29 mouse cellular contexts compared by ENCODE assay signal in genomic region chr11:44661875-44662274, GRCm38 (mm10).
"Had no signal": no experiment of that assay in that cellular context is flagged by ENCODE, and none has a peak within 500 bp of the region (broad histone marks: within the 10 kb centered on the region; RNA-seq: fewer than 3 reads in every experiment).

No protein-coding gene starts in this region.

- DNase-seq: left cerebral cortex, postnatal 4 days; liver; liver, embryonic 13.5 days; liver, postnatal 0 days; lung, adult 18-20 months; lung, adult 2 months; lung, embryonic 14.5 days; lung, postnatal 10 days; lung, postnatal 14 days; lung, postnatal 36 days; lung, postnatal 4 days; midbrain, embryonic 14.5 days had no signal

- H3K9ac ChIP-seq: limb, embryonic 12.5 days; limb, embryonic 13.5 days; limb, embryonic 15.5 days; liver, embryonic 12.5 days; liver, embryonic 13.5 days; liver, embryonic 14.5 days; liver, embryonic 15.5 days; liver, postnatal 0 days; lung, embryonic 14.5 days; lung, embryonic 15.5 days; midbrain, embryonic 12.5 days; midbrain, embryonic 13.5 days; midbrain, embryonic 15.5 days had no signal

- H3K9me3 ChIP-seq: limb, embryonic 10.5 days; limb, embryonic 12.5 days; limb, embryonic 13.5 days; limb, embryonic 15.5 days; liver, embryonic 12.5 days; liver, embryonic 13.5 days; liver, embryonic 15.5 days; lung, embryonic 15.5 days; megakaryocyte, embryonic 14.5 days; midbrain, embryonic 10.5 days; midbrain, embryonic 12.5 days; midbrain, embryonic 13.5 days; midbrain, embryonic 15.5 days had no signal

- H3K36me3 ChIP-seq: limb, embryonic 10.5 days; limb, embryonic 12.5 days; limb, embryonic 13.5 days; limb, embryonic 15.5 days; liver, embryonic 12.5 days; liver, embryonic 13.5 days; liver, embryonic 15.5 days; lung, embryonic 15.5 days; midbrain, embryonic 10.5 days; midbrain, embryonic 12.5 days; midbrain, embryonic 13.5 days; midbrain, embryonic 15.5 days had no signal

- H3K4me3 ChIP-seq: limb, embryonic 10.5 days; limb, embryonic 12.5 days; limb, embryonic 13.5 days; limb, embryonic 15.5 days; liver, embryonic 12.5 days; liver, embryonic 13.5 days; liver, embryonic 15.5 days; lung, embryonic 15.5 days; megakaryocyte, embryonic 14.5 days; midbrain, embryonic 10.5 days; midbrain, embryonic 12.5 days; midbrain, embryonic 13.5 days; midbrain, embryonic 15.5 days; myocyte had no signal

- H3K27ac ChIP-seq: limb, embryonic 10.5 days; limb, embryonic 12.5 days; limb, embryonic 13.5 days; limb, embryonic 15.5 days; liver, embryonic 12.5 days; liver, embryonic 13.5 days; liver, embryonic 14.5 days; liver, embryonic 15.5 days; lung, embryonic 15.5 days; macrophage; midbrain, embryonic 10.5 days; midbrain, embryonic 13.5 days; midbrain, embryonic 15.5 days had no signal

- H3K4me1 ChIP-seq: liver, embryonic 12.5 days; liver, embryonic 13.5 days; liver, embryonic 15.5 days; megakaryocyte, embryonic 14.5 days had no signal

- H3K27me3 ChIP-seq: limb, embryonic 12.5 days; limb, embryonic 15.5 days; liver, embryonic 13.5 days; midbrain, embryonic 12.5 days; midbrain, embryonic 13.5 days; midbrain, embryonic 15.5 days had no signal

- H3K4me2 ChIP-seq: limb, embryonic 12.5 days; limb, embryonic 13.5 days; limb, embryonic 15.5 days; liver, embryonic 11.5 days; liver, embryonic 12.5 days; liver, embryonic 13.5 days; liver, embryonic 15.5 days; lung, embryonic 14.5 days; lung, embryonic 15.5 days; midbrain, embryonic 11.5 days; midbrain, embryonic 12.5 days; midbrain, embryonic 13.5 days; midbrain, embryonic 15.5 days had no signal
